10 mouse cellular contexts compared by ENCODE assay signal in the genomic region with DNA sequence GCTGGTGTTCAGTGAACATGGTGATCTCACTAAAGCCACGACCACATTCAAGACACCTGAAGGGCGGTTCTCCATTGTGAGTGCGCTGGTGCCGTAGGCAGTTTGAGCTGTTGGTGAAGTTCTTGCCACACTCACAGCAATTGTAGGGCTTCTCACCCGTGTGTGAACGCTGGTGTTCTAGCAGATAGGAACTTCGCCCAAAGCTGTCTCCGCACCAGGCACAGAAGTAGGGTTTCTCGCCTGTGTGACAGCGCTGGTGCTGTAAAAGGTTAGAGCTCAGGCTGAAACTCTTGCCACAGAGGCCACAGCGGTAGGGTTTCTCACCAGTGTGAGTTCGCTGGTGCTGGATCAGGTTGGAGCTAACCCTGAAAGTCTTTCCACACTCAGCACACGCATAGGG. TPM values are rescaled to one million over a fixed set of nuclear protein-coding genes. Genes with fewer than 3 reads are reported as not detected.
DNase-seq lines count a peak whose midpoint lies in the region; ATAC-seq and TF ChIP-seq lines count a peak whose summit lies in the region.
"Had no signal": no experiment of that assay in that cellular context is flagged by ENCODE, and none has a peak within 500 bp of the region (broad histone marks: within the 10 kb centered on the region; RNA-seq: fewer than 3 reads in every experiment).

No protein-coding gene starts in this region.

- H3K4me2 ChIP-seq in limb, embryonic 15.5 days = no peak overlapping the region
- peak overlapping the region; percentile 64; the same call in 1 of the 2 replicates for H3K4me2 ChIP-seq in stomach, embryonic 14.5 days (replicated peaks; ENCODE audit: low read depth, low read length)

- TF ChIP-seq CTCF in left cerebral cortex, adult 2 months (IDR thresholded peaks at IDR 0.05) = no peak

- peaks cover 23% of the 10 kb centered on the region for H3K36me3 ChIP-seq in limb, embryonic 15.5 days
- peaks cover 10% of the 10 kb centered on the region for H3K36me3 ChIP-seq in stomach, embryonic 14.5 days (ENCODE audit: control insufficient read depth, insufficient read depth, low read length)

- H3K27ac ChIP-seq in left cerebral cortex, adult 2 months = peak overlapping the region; percentile 97
- peak overlapping the region; percentile 99; the same call in 1 of the 2 replicates for H3K27ac ChIP-seq in limb, embryonic 15.5 days
- H3K27ac ChIP-seq in stomach, embryonic 14.5 days (ENCODE audit: low read length) = no peak overlapping the region

- peak; percentile 51 for DNase-seq in cerebellum, adult 9-11 months
- no peak for DNase-seq in cerebellum, postnatal 25 days
- no peak for DNase-seq in left cerebral cortex, adult 2 months (ENCODE audit: extremely low spot score in 1 of 2, low spot score in 2 of 2)
- DNase-seq in left cerebral cortex, adult 11 months (ENCODE audit: low spot score) = no peak
- DNase-seq in urinary bladder, adult 18-20 months (ENCODE audit: low spot score in 2 of 2) = no peak
- no peak for DNase-seq in ovary, postnatal 10 days (ENCODE audit: low spot score)

- no peak overlapping the region for H3K4me3 ChIP-seq in left cerebral cortex, adult 2 months
- H3K4me3 ChIP-seq in limb, embryonic 15.5 days = 0 out of 2 replicates have a peak overlapping the region, but pooled peaks have one; percentile 75
- no peak overlapping the region for H3K4me3 ChIP-seq in stomach, embryonic 14.5 days (ENCODE audit: low read depth, low read length)

- no peaks in the 10 kb centered on the region for H3K9me3 ChIP-seq in limb, embryonic 15.5 days
- H3K9me3 ChIP-seq in stomach, embryonic 14.5 days (ENCODE audit: control insufficient read depth, low read depth, low read length) = no peaks in the 10 kb centered on the region

- 94% methylated on average over 13 of the region's 13 CpGs for WGBS in limb, embryonic 15.5 days
- 93% methylated on average over 13 of the region's 13 CpGs for WGBS in stomach, embryonic 14.5 days

- H3K4me1 ChIP-seq in limb, embryonic 15.5 days = peaks cover 32% of the 10 kb centered on the region
- H3K4me1 ChIP-seq in stomach, embryonic 14.5 days (ENCODE audit: control insufficient read depth, insufficient read depth, low read length) = peaks cover 11% of the 10 kb centered on the region; the same call in 1 of the 2 replicates

- intact Hi-C loops in left cerebral cortex, adult 2 months (cut with DNase I) = loop anchor here (5.0 kb wide), 2 partner anchors 61 to 456 kb away; a partner anchor contains a TSS

- no peak for ATAC-seq in limb, embryonic 15.5 days (ENCODE audit: insufficient number of reproducible peaks, low FRiP score, low TSS enrichment, low read depth)
- no peak for ATAC-seq in stomach, embryonic 14.5 days (ENCODE audit: insufficient number of reproducible peaks, insufficient read depth, low FRiP score, low read depth)

- no peak overlapping the region for H3K9ac ChIP-seq in limb, embryonic 15.5 days
- H3K9ac ChIP-seq in stomach, embryonic 14.5 days (replicated peaks; ENCODE audit: low read depth, low read length) = 0 out of 2 replicates have a peak overlapping the region, but pooled peaks have one; percentile 61

- no peaks in the 10 kb centered on the region for H3K27me3 ChIP-seq in limb, embryonic 15.5 days
- no peaks in the 10 kb centered on the region for H3K27me3 ChIP-seq in stomach, embryonic 14.5 days (ENCODE audit: control insufficient read depth, insufficient read depth, low read length)

RNA-seq across cellular contexts. Expression of a gene that starts 0.7 kb away (rescaled TPM):
- total RNA-seq in left cerebral cortex, adult 2 months (2021) = 10 to 100 TPM; 12.3 to 13.6 TPM
- 16.8 and 18.4 TPM in 2 replicates for polyA plus RNA-seq in limb, embryonic 15.5 days (2015; fragmentation: Nextera tagmentation; extraction: Ambion mirVana)
- polyA plus RNA-seq in stomach, embryonic 14.5 days (2014; fragmentation: Nextera tagmentation; extraction: Ambion mirVana) = 11.5 and 12.2 TPM in 2 replicates

RNA-seq across cellular contexts. Expression of a gene that starts 1.4 kb away (rescaled TPM):
- total RNA-seq in left cerebral cortex, adult 2 months (2021) = 1 to 10 TPM; 3.3 to 4.2 TPM
- 7.4 and 9.1 TPM in 2 replicates for polyA plus RNA-seq in limb, embryonic 15.5 days (2015; fragmentation: Nextera tagmentation; extraction: Ambion mirVana)
- 9.7 and 9.9 TPM in 2 replicates for polyA plus RNA-seq in stomach, embryonic 14.5 days (2014; fragmentation: Nextera tagmentation; extraction: Ambion mirVana)

RNA-seq across cellular contexts. Expression of a gene that starts 10.2 kb away (rescaled TPM):
- 10 to 100 TPM; 18.9 to 22.2 TPM for total RNA-seq in left cerebral cortex, adult 2 months (2021)
- polyA plus RNA-seq in limb, embryonic 15.5 days (2015; fragmentation: Nextera tagmentation; extraction: Ambion mirVana) = 58.2 and 72.5 TPM in 2 replicates
- polyA plus RNA-seq in stomach, embryonic 14.5 days (2014; fragmentation: Nextera tagmentation; extraction: Ambion mirVana) = 203 and 205 TPM in 2 replicates

RNA-seq across cellular contexts. Expression of a gene that starts 29.0 kb away (rescaled TPM):
- total RNA-seq in left cerebral cortex, adult 2 months (2021) = not detected
- polyA plus RNA-seq in limb, embryonic 15.5 days (2015; fragmentation: Nextera tagmentation; extraction: Ambion mirVana) = not detected in 2 replicates
- 1.00 and 2.5 TPM in 2 replicates for polyA plus RNA-seq in stomach, embryonic 14.5 days (2014; fragmentation: Nextera tagmentation; extraction: Ambion mirVana)
- total RNA-seq: neutrophil, adult 5-6 weeks had no signal
- polyA plus RNA-seq: C2C12 had no signal

RNA-seq across cellular contexts. Expression of a gene that starts 30.2 kb away (rescaled TPM):
- total RNA-seq in left cerebral cortex, adult 2 months (2021) = 1 to 10 TPM; 7.5 to 9.8 TPM
- polyA plus RNA-seq in limb, embryonic 15.5 days (2015; fragmentation: Nextera tagmentation; extraction: Ambion mirVana) = 39.0 and 132 TPM in 2 replicates
- 0.41 TPM in 1 of 2 replicates, not detected in the other for polyA plus RNA-seq in stomach, embryonic 14.5 days (2014; fragmentation: Nextera tagmentation; extraction: Ambion mirVana)
- total RNA-seq: neutrophil, adult 5-6 weeks had no signal
